Mouse (Mus musculus): ENCODE data around the gene Mpc1.
"Not testable (repeated sequence)": the region's sequence is repeated elsewhere in the genome, so short reads cannot be mapped to it uniquely, and the experiment has no call there.

The Mpc1 gene

DNA sequence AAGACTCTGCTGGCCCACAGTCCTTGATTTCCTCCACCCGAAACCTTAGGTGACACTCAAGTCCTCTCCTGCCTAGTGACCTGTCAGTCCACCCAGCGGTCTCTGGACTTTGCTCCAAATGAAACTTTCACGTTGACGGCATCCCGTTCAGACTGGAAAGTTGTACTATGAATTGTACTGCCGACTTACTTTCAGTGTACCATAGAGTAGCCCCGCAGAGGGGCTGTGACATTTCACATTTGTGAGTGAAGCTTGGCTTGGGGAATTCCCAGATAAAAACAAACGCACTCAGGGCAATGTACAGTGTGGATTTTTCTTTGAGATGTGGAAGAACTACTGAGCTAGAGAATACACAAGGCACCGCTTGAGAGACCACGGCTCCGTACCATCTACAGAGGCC, 40.5 kb upstream of the Mpc1 start:
- no peak overlapping the region for H3K4me3 ChIP-seq (replicated peaks; ENCODE audit: low read length)
- no peaks in the 10 kb centered on the region for H3K36me3 ChIP-seq (ENCODE audit: insufficient read depth, low read length)
- H3K4me1 ChIP-seq (replicated peaks; ENCODE audit: low read depth, low read length) = peaks cover 76% of the 10 kb centered on the region
- TF ChIP-seq POU5F1 (IDR thresholded peaks at IDR 0.05; ENCODE audit: borderline replicate concordance, low read length) (no peak), CTCF (conservative IDR thresholded peaks at IDR 0.05; ENCODE audit: low read length) (no peak), NANOG (IDR thresholded peaks at IDR 0.05; ENCODE audit: borderline replicate concordance, low read length) (no peak)
- H3K27me3 ChIP-seq (ENCODE audit: insufficient read depth, low read length) = peaks cover 46% of the 10 kb centered on the region
- no peaks in the 10 kb centered on the region for H3K9me3 ChIP-seq (ENCODE audit: low read length)

GRCm38 (mm10) chr17:8244124-8244523, 38.6 kb upstream of the Mpc1 start:
- Histone ChIP-seq H3K4me1 (replicated peaks; ENCODE audit: low read depth, low read length) (peaks cover 57% of the 10 kb centered on the region), H3K27me3 (ENCODE audit: insufficient read depth, low read length) (peaks cover 41% of the 10 kb centered on the region), H3K36me3 (ENCODE audit: insufficient read depth, low read length) (no peaks in the 10 kb centered on the region), H3K9me3 (ENCODE audit: low read length) (no peaks in the 10 kb centered on the region), H3K4me3 (replicated peaks; ENCODE audit: low read length) (no peak overlapping the region)
- no peak for TF ChIP-seq NANOG (IDR thresholded peaks at IDR 0.05; ENCODE audit: borderline replicate concordance, low read length)
- no peak for TF ChIP-seq POU5F1 (IDR thresholded peaks at IDR 0.05; ENCODE audit: borderline replicate concordance, low read length)
- no peak for TF ChIP-seq CTCF (conservative IDR thresholded peaks at IDR 0.05; ENCODE audit: low read length)

DNA sequence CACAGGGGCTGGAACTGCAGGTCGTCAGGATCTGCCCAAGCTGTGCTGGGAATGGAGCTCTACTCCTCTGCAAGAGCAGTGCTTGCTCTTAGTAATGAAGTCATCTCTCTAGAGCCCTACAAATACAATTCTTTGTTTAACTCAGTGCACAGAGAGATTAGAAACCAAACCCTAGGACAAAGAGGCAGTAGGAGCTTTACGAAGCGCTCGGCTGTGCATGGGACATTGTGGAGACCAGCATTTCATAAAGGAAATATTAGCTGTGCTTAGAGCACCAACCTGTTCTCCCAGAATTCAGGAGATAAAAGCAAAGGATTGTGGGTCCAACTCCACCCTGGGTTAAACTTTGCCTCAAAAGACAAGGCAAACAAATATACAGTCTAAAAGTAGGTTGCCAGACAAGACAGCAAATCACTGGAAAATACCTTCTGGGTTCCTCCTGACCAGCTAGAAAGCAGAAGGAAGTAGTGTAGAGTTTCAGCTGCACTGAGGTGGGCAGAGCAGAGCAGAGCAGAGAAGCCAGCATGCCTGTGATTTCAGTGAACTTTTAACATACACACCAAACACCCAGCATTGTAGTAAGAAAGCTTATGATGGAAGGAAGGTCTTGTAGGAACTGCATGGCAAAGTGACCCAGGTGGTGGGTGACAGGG, 36.5 kb upstream of the Mpc1 start:
- peaks cover 36% of the 10 kb centered on the region for H3K4me1 ChIP-seq (replicated peaks; ENCODE audit: low read depth, low read length)
- peaks cover 49% of the 10 kb centered on the region for H3K27me3 ChIP-seq (ENCODE audit: insufficient read depth, low read length)
- TF ChIP-seq CTCF (conservative IDR thresholded peaks at IDR 0.05; ENCODE audit: low read length) (no peak), POU5F1 (IDR thresholded peaks at IDR 0.05; ENCODE audit: borderline replicate concordance, low read length) (no peak), NANOG (IDR thresholded peaks at IDR 0.05; ENCODE audit: borderline replicate concordance, low read length) (no peak)
- no peak overlapping the region for H3K4me3 ChIP-seq (replicated peaks; ENCODE audit: low read length)
- no peaks in the 10 kb centered on the region for H3K36me3 ChIP-seq (ENCODE audit: insufficient read depth, low read length)
- H3K9me3 ChIP-seq (ENCODE audit: low read length) = no peaks in the 10 kb centered on the region

DNA sequence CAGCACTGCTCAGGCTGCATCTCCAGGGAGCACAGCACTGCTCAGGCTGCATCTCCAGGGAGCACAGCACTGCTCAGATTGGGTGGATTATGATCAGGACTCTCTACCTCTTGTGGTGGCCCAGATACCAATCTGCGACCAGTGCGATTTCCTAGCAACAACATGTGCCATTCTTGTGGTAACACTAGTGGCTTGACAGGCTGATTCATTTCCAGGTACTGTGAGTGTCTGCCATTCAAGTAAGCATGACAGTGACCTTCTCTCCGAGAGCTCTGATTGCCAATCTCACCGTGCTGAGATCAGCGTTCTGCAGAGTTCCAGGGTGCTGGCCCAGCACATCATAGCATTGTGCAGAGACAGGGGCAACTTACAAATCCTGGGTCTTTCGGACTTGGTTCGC, 31.0 kb upstream of the Mpc1 start:
- Histone ChIP-seq H3K4me1 (replicated peaks; ENCODE audit: low read depth, low read length) (no peaks in the 10 kb centered on the region), H3K4me3 (replicated peaks; ENCODE audit: low read length) (no peak overlapping the region), H3K36me3 (ENCODE audit: insufficient read depth, low read length) (no peaks in the 10 kb centered on the region), H3K27me3 (ENCODE audit: insufficient read depth, low read length) (peaks cover 21% of the 10 kb centered on the region; the same call in 1 of the 2 replicates), H3K9me3 (ENCODE audit: low read length) (no peaks in the 10 kb centered on the region)
- TF ChIP-seq NANOG (IDR thresholded peaks at IDR 0.05; ENCODE audit: borderline replicate concordance, low read length) (no peak), POU5F1 (IDR thresholded peaks at IDR 0.05; ENCODE audit: borderline replicate concordance, low read length) (no peak), CTCF (conservative IDR thresholded peaks at IDR 0.05; ENCODE audit: low read length) (no peak)

DNA sequence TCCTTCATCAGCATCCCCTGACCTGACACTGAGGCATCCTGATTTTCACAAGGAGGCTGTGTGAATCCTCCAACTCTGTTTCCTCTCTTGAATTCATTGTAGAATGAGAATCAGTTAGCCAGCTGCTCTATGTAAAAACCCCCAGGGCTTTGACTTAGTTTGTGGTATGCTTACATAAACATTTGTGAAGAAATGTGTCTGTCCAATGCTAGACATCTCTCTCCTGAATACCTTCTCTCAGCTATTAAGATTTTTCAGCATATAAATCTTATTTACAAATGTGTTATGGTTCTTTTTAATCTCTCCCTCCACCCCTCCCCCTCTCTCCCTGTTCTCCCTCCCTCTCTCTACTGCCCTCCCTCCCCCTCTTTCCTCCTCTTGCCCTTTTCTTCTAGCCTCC, 28.4 kb upstream of the Mpc1 start:
- H3K4me3 ChIP-seq (replicated peaks; ENCODE audit: low read length) = no peak overlapping the region

GRCm38 (mm10) chr17:8254914-8255313, 27.8 kb upstream of the Mpc1 start:
- H3K4me1 ChIP-seq (replicated peaks; ENCODE audit: low read depth, low read length) = no peaks in the 10 kb centered on the region

More for the DNA sequence above, 28.4 kb upstream of the Mpc1 start:
- Histone ChIP-seq H3K9me3 (ENCODE audit: low read length) (no peaks in the 10 kb centered on the region), H3K36me3 (ENCODE audit: insufficient read depth, low read length) (no peaks in the 10 kb centered on the region), H3K4me1 (replicated peaks; ENCODE audit: low read depth, low read length) (no peaks in the 10 kb centered on the region), H3K27me3 (ENCODE audit: insufficient read depth, low read length) (peaks cover 16% of the 10 kb centered on the region; the same call in 1 of the 2 replicates)
- no peak for TF ChIP-seq POU5F1 (IDR thresholded peaks at IDR 0.05; ENCODE audit: borderline replicate concordance, low read length)
- TF ChIP-seq NANOG (IDR thresholded peaks at IDR 0.05; ENCODE audit: borderline replicate concordance, low read length) = no peak
- TF ChIP-seq CTCF (conservative IDR thresholded peaks at IDR 0.05; ENCODE audit: low read length) = no peak

DNA sequence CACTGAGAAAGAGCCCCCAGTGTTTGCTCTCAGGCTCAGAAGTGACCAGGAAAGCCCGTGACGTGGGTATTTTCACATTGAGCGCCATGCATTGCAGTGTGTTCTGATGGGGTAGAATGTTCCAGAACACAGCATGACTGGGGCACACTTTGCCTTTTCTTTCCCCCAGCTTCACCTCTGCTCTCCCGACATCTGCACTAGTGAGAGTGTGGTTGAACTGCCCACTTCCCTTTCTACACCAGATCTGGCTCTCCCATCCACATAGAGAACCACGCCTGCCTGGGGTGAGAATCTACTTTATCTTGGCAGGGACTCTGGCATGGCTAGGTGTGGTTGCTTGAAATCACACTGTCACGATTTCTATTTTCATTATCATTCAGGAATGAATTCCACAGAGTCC, 27.1 kb upstream of the Mpc1 start:
- no peak overlapping the region for H3K4me3 ChIP-seq (replicated peaks; ENCODE audit: low read length)
- TF ChIP-seq NANOG (IDR thresholded peaks at IDR 0.05; ENCODE audit: borderline replicate concordance, low read length) = no peak
- TF ChIP-seq CTCF (conservative IDR thresholded peaks at IDR 0.05; ENCODE audit: low read length) = no peak
- TF ChIP-seq POU5F1 (IDR thresholded peaks at IDR 0.05; ENCODE audit: borderline replicate concordance, low read length) = no peak
- H3K9me3 ChIP-seq (ENCODE audit: low read length) = no peaks in the 10 kb centered on the region
- no peaks in the 10 kb centered on the region for H3K36me3 ChIP-seq (ENCODE audit: insufficient read depth, low read length)
- peaks cover 15% of the 10 kb centered on the region for H3K27me3 ChIP-seq (ENCODE audit: insufficient read depth, low read length)
- H3K4me1 ChIP-seq (replicated peaks; ENCODE audit: low read depth, low read length) = no peaks in the 10 kb centered on the region

More at GRCm38 (mm10) chr17:8254914-8255313, 27.8 kb upstream of the Mpc1 start:
- Histone ChIP-seq H3K27me3 (ENCODE audit: insufficient read depth, low read length) (peaks cover 17% of the 10 kb centered on the region), H3K4me3 (replicated peaks; ENCODE audit: low read length) (no peak overlapping the region), H3K36me3 (ENCODE audit: insufficient read depth, low read length) (no peaks in the 10 kb centered on the region), H3K9me3 (ENCODE audit: low read length) (no peaks in the 10 kb centered on the region)
- no peak for TF ChIP-seq POU5F1 (IDR thresholded peaks at IDR 0.05; ENCODE audit: borderline replicate concordance, low read length)
- no peak for TF ChIP-seq NANOG (IDR thresholded peaks at IDR 0.05; ENCODE audit: borderline replicate concordance, low read length)

- no peaks in the 10 kb centered on the region for H3K36me3 ChIP-seq (ENCODE audit: insufficient read depth, low read length)
- no peaks in the 10 kb centered on the region; the same call in 1 of the 2 replicates for H3K4me1 ChIP-seq (replicated peaks; ENCODE audit: low read depth, low read length)
- H3K4me3 ChIP-seq (replicated peaks; ENCODE audit: low read length) = no peak overlapping the region
- H3K9me3 ChIP-seq (ENCODE audit: low read length) = no peaks in the 10 kb centered on the region
- H3K27me3 ChIP-seq (ENCODE audit: insufficient read depth, low read length) = peaks cover 28% of the 10 kb centered on the region
- peak; percentile 29 for TF ChIP-seq CTCF (conservative IDR thresholded peaks at IDR 0.05; ENCODE audit: low read length)
- TF ChIP-seq POU5F1 (IDR thresholded peaks at IDR 0.05; ENCODE audit: borderline replicate concordance, low read length) = no peak
Measured at GRCm38 (mm10) chr17:8256982-8257381, 25.7 kb upstream of the Mpc1 start.

DNA sequence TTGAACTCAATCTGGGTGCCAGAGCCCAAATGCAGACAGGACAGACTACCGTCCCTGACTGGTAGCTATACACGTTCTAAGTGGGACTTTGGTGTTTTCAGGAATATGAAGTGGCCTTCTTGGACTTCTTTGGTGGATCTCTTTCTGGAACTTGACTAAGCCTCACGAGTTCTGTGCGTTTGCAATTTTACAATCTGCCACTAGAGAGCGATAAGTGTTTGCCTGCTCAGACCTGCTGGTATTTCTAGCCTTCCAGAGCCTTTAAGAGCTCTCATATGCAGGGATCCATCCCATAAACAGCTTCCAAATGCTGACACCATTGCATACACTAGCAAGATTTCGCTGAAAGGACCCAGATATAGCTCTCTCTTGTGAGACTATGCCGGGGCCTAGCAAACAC, 18.1 kb upstream of the Mpc1 start:
- not testable (repeated sequence) for H3K36me3 ChIP-seq (ENCODE audit: insufficient read depth, low read length); H3K9me3 ChIP-seq (ENCODE audit: low read length); H3K4me3 ChIP-seq (replicated peaks; ENCODE audit: low read length); H3K4me1 ChIP-seq (replicated peaks; ENCODE audit: low read depth, low read length)
- TF ChIP-seq CTCF (conservative IDR thresholded peaks at IDR 0.05; ENCODE audit: low read length) = peak; percentile 90
- peaks cover 33% of the 10 kb centered on the region for H3K27me3 ChIP-seq (ENCODE audit: insufficient read depth, low read length)

Data from E14TG2a.4 (cell line).